Mouse (Mus musculus) cerebellum, postnatal 36 days (tissue): ENCODE measurements around the gene Rad23b.
"Not testable (repeated sequence)": the region's sequence is repeated elsewhere in the genome, so short reads cannot be mapped to it uniquely, and the experiment has no call there.

Source experiments
- DNase-seq, 2 experiments: peaks; one replicate each; pipeline ENCODE4 v3.0.0; 2021 to 2022; ENCODE audit warnings: mixed read lengths in 2 of 2

The Rad23b gene

GRCm38 (mm10) chr4:55355845-55356244 is 6.0 kb downstream of the Rad23b start:
- no peak for DNase-seq

- DNase-seq: no peak
Measured at GRCm38 (mm10) chr4:55356726-55357125, 6.9 kb downstream of the Rad23b start.

GRCm38 (mm10) chr4:55363866-55364265 is 14.0 kb downstream of the Rad23b start:
- DNase-seq: no peak

- DNase-seq: no peak
Measured at GRCm38 (mm10) chr4:55364374-55364773, 14.5 kb downstream of the Rad23b start.

- no peak for DNase-seq
Measured at GRCm38 (mm10) chr4:55366014-55366413, 16.2 kb downstream of the Rad23b start.

- no peak for DNase-seq
Measured at GRCm38 (mm10) chr4:55370127-55370526, 20.3 kb downstream of the Rad23b start.

GRCm38 (mm10) chr4:55371355-55371754 is 21.5 kb downstream of the Rad23b start:
- no peak for DNase-seq

GRCm38 (mm10) chr4:55382350-55382749 is 32.5 kb downstream of the Rad23b start:
- DNase-seq: no peak

- no peak for DNase-seq
Measured at GRCm38 (mm10) chr4:55386768-55387167, 36.9 kb downstream of the Rad23b start.

- DNase-seq: no peak
Measured at GRCm38 (mm10) chr4:55391480-55391879, 41.6 kb downstream of the Rad23b start.

- no peak for DNase-seq
Measured at GRCm38 (mm10) chr4:55392445-55392844, 42.6 kb downstream of the Rad23b start.

GRCm38 (mm10) chr4:55397911-55398762 is 48.3 kb downstream of the Rad23b start:
- peak; percentile 11 to 24 for DNase-seq

GRCm38 (mm10) chr4:55398901-55399300 is 49.1 kb downstream of the Rad23b start:
- no peak for DNase-seq

- no peak for DNase-seq
Measured at GRCm38 (mm10) chr4:55405329-55405728, 55.5 kb downstream of the Rad23b start.

- no peak for DNase-seq
Measured at GRCm38 (mm10) chr4:55406558-55406957, 56.7 kb downstream of the Rad23b start.

GRCm38 (mm10) chr4:55408081-55408480 is 58.2 kb downstream of the Rad23b start:
- DNase-seq: no peak

GRCm38 (mm10) chr4:55409025-55409424 is 59.2 kb downstream of the Rad23b start:
- no peak for DNase-seq

- DNase-seq: not testable (repeated sequence)
Measured at GRCm38 (mm10) chr4:55409578-55410224, 59.9 kb downstream of the Rad23b start.

- DNase-seq: no peak
Measured at GRCm38 (mm10) chr4:55415864-55416263, 66.0 kb downstream of the Rad23b start.

GRCm38 (mm10) chr4:55426250-55426649 is 76.4 kb downstream of the Rad23b start:
- DNase-seq: no peak
